Mouse (Mus musculus): ENCODE measurements at regions not wholly inside any gene's neighbourhood (a gene's known extent, or its start where the extent isn't known, plus 50 kb on each side); places are given as distances from the start of the nearest gene placed in this dataset.

DNA sequence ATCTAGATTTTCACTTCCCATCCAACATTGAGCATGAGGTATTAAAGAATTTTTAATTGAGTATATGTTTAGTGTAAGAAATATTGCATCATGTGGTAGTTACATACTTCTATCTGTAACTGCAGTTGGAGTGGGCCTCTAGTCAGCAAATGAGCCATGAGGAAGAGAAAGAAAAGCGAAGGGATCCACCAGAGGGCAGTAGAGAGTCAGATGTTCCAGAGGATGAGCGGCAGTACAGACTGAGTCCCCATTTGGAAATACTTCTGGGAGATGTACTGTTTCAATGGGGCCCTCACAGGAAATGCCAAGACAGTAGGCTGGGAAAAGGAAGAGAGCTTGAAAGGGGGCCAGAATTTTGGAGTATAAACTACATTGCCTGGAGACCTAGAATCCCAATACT lies 221.2 kb downstream of the Myh15 start:
- Histone ChIP-seq H3K36me3 (replicated peaks; ENCODE audit: insufficient read depth, low read length) (no peaks in the 10 kb centered on the region), H3K9ac (replicated peaks) (no peak overlapping the region), H3K4me3 (ENCODE audit: low read depth, low read length) (no peak overlapping the region), H3K27ac (ENCODE audit: low read depth) (no peak overlapping the region), H3K4me1 (ENCODE audit: insufficient read depth) (no peaks in the 10 kb centered on the region), H3K9me3 (ENCODE audit: low read length) (no peaks in the 10 kb centered on the region), H3K27me3 (ENCODE audit: insufficient read depth, low read length) (no peaks in the 10 kb centered on the region), H3K4me2 (ENCODE audit: low read depth, low read length) (no peak overlapping the region)
- no peak for ATAC-seq
- WGBS (ENCODE audit: insufficient replicate concordance) = 7% methylated on average over 2 of the region's 2 CpGs
- peak; percentile 71 for DNase-seq
- TF ChIP-seq CTCF (IDR thresholded peaks at IDR 0.05; ENCODE audit: low read depth) = peak; percentile 81
- no peak for TF ChIP-seq EP300 (IDR thresholded peaks at IDR 0.05; ENCODE audit: low read depth)

DNA sequence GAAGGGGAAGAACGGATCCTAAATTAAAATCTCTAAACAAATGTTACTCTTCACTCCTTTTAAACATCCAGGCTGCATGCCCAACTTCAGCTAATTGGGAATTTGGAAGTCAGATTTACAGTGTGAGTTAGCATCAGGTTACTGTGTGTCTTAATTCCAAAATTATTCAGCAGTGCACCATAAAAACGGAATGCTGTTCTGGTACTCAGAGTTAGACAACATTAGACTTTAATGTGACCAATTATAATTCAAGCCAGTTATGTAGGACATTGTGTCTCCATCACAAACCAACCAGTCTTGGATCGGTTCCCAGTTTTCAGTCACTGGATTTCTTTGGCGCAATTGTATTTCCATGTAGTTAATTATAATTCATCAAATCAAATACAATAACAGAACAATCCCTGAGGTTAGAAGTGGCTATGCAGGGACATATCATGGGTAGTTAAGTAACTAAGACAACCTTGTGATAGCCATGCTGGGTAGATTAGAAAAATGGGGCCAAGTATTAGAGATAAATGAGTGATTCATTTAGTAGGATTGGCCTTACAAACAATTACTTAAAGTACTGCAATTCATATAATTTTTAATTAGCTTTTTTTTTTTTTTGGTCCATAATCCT lies 230.9 kb downstream of the Myh15 start:
- H3K4me3 ChIP-seq (ENCODE audit: low read depth, low read length) = no peak overlapping the region
- no peaks in the 10 kb centered on the region for H3K36me3 ChIP-seq (replicated peaks; ENCODE audit: insufficient read depth, low read length)
- H3K9me3 ChIP-seq (ENCODE audit: low read length) = no peaks in the 10 kb centered on the region
- no peak overlapping the region for H3K27ac ChIP-seq (ENCODE audit: low read depth)
- H3K27me3 ChIP-seq (ENCODE audit: insufficient read depth, low read length) = no peaks in the 10 kb centered on the region
- no peak overlapping the region for H3K9ac ChIP-seq (replicated peaks)
- H3K4me2 ChIP-seq (ENCODE audit: low read depth, low read length) = no peak overlapping the region
- 75% methylated on average over 4 of the region's 4 CpGs for WGBS (ENCODE audit: insufficient replicate concordance)
- ATAC-seq (no peak), DNase-seq (no peak)
- H3K4me1 ChIP-seq (ENCODE audit: insufficient read depth) = no peaks in the 10 kb centered on the region
- no peak for TF ChIP-seq CTCF (IDR thresholded peaks at IDR 0.05; ENCODE audit: low read depth)

DNA sequence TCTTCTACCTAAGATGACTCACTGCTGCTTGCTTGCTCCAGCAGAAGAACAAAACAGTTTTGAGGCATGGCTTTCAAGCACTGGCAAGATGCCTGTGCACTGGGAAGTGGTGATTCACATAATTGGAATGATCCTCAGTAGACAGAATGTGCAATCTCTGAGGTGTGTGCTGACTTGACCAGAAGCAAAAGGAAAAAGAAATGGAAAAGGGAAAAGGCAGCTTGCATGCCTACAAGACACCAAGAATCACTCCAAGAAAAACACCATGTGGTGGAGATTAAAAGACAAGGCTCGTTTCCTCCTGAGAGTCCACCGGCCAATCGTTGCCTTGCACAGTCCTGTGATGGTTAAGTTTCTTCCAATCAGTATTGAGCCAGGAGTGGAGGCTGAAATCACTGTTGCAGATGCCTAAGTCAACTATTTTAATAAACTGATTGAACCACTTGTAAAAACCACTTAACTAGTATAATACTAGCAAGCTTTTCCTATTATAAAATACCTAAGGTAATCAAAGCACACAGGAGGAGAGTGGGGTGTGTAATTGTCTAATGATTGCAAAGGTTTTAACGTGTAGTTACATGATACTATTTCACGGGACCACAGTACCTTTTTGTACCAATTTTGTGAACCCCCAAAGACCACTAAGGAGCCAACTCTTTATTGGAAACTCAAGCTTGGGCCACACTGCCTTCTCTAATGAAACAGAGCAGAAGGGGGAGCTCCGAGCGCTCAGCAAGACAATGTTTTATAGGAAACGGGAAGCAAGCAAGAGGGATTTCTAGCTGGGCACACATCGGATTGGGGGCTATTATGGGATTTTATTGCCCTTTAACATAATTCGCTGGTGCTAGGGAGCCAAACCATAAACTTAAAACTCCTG lies 232.2 kb downstream of the Myh15 start:
- Histone ChIP-seq H3K9ac (replicated peaks) (no peak overlapping the region), H3K4me1 (ENCODE audit: insufficient read depth) (no peaks in the 10 kb centered on the region), H3K36me3 (replicated peaks; ENCODE audit: insufficient read depth, low read length) (no peaks in the 10 kb centered on the region), H3K9me3 (ENCODE audit: low read length) (no peaks in the 10 kb centered on the region), H3K27me3 (ENCODE audit: insufficient read depth, low read length) (no peaks in the 10 kb centered on the region), H3K27ac (ENCODE audit: low read depth) (no peak overlapping the region), H3K4me2 (ENCODE audit: low read depth, low read length) (no peak overlapping the region), H3K4me3 (ENCODE audit: low read depth, low read length) (no peak overlapping the region)
- no peak for ATAC-seq
- no peak for DNase-seq
- TF ChIP-seq CTCF (IDR thresholded peaks at IDR 0.05; ENCODE audit: low read depth) (no peak), EP300 (IDR thresholded peaks at IDR 0.05; ENCODE audit: low read depth) (no peak)
- WGBS (ENCODE audit: insufficient replicate concordance) = 71% methylated on average over 10 of the region's 10 CpGs

DNA sequence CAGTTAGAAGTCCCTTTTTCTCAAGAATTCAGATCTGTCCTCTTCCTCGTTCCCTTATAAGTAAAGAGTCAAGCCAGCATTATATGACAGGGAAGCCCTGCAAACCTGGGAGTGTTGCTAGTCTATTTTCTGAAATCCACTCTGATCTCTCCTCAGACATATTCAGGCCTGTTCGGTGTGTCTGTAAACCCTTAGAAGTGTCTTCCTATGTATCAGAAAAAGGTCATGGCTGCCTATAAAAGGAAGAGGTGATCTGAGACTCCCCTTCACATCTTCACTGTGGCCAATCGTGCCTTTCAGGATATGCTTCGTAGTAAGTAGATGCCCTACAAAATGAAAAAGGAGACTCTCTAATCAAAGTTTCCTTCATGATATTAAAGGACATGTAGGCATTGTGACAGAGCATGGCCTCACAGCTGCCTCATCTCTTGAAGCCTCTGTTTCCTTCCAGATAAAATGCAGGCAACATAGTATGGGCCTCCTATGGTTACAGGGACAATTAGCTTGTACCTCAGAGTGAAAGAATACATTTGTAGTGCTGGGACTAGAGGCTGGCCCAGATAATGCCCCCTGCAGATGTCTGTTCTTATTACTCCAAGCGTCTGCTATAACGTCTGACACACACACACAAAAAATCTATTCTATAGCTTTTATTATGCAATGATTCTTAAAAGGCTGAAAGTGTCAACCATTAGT lies 246.5 kb downstream of the Myh15 start:
- H3K36me3 ChIP-seq (replicated peaks; ENCODE audit: insufficient read depth, low read length) = no peaks in the 10 kb centered on the region
- DNase-seq (no peak), ATAC-seq (no peak)
- no peak overlapping the region for H3K4me3 ChIP-seq (ENCODE audit: low read depth, low read length)
- H3K4me2 ChIP-seq (ENCODE audit: low read depth, low read length) = no peak overlapping the region
- H3K27ac ChIP-seq (ENCODE audit: low read depth) = no peak overlapping the region
- no peaks in the 10 kb centered on the region for H3K27me3 ChIP-seq (ENCODE audit: insufficient read depth, low read length)
- H3K4me1 ChIP-seq (ENCODE audit: insufficient read depth) = no peaks in the 10 kb centered on the region
- TF ChIP-seq EP300 (IDR thresholded peaks at IDR 0.05; ENCODE audit: low read depth) (no peak), CTCF (IDR thresholded peaks at IDR 0.05; ENCODE audit: low read depth) (no peak)
- WGBS (ENCODE audit: insufficient replicate concordance) = 77% methylated on average over 6 of the region's 6 CpGs
- no peaks in the 10 kb centered on the region for H3K9me3 ChIP-seq (ENCODE audit: low read length)
- H3K9ac ChIP-seq (replicated peaks) = no peak overlapping the region

DNA sequence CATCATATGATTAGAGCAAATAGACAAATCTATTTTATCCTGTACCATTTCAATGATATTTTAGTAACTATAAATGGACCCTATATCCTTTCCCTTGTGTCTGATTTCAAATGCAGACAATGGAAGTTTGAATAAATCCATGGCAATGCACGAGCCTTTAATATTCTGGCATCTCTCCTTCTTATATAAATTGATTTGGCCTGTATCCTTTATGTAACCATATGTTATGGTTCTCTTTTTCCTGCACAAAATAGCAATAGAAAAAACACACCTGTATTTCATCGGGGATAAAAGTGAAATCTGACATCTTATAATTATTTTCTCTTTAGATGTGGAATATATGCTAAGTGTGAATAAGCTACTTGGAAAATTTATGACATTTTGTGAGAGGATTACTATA lies 247.1 kb downstream of the Myh15 start:
- H3K9me3 ChIP-seq (ENCODE audit: low read length) = no peaks in the 10 kb centered on the region
- no peak overlapping the region for H3K9ac ChIP-seq (replicated peaks)
- H3K4me3 ChIP-seq (ENCODE audit: low read depth, low read length) = no peak overlapping the region
- no peak overlapping the region for H3K27ac ChIP-seq (ENCODE audit: low read depth)
- ATAC-seq (no peak), DNase-seq (no peak)
- H3K27me3 ChIP-seq (ENCODE audit: insufficient read depth, low read length) = no peaks in the 10 kb centered on the region
- H3K36me3 ChIP-seq (replicated peaks; ENCODE audit: insufficient read depth, low read length) = no peaks in the 10 kb centered on the region
- H3K4me1 ChIP-seq (ENCODE audit: insufficient read depth) = no peaks in the 10 kb centered on the region
- TF ChIP-seq EP300 (IDR thresholded peaks at IDR 0.05; ENCODE audit: low read depth) = no peak
- H3K4me2 ChIP-seq (ENCODE audit: low read depth, low read length) = no peak overlapping the region
- 71% methylated on average over 2 of the region's 2 CpGs for WGBS (ENCODE audit: insufficient replicate concordance)

DNA sequence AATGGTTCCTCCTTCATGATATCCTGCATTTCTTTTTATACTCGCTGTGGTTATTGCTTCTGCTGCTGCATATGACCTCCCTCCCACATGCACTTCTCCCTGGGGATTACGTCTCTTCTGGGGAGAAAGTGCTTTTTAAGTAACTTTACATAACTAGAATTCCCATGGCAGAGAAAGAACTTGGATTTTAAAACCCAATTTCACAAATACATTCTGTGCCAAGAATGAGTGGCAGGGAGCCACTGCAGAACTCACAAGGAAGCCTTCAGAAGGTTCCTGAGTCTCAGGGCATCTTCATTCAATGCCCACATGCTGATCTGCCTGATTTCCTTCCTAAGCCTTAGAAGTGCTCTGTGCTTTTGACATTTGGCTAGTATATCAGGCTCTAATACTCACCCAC lies 259.8 kb downstream of the Myh15 start:
- no peaks in the 10 kb centered on the region for H3K9me3 ChIP-seq (ENCODE audit: low read length)
- H3K4me2 ChIP-seq (ENCODE audit: low read depth, low read length) = no peak overlapping the region
- no peaks in the 10 kb centered on the region for H3K27me3 ChIP-seq (ENCODE audit: insufficient read depth, low read length)
- WGBS (ENCODE audit: insufficient replicate concordance) = 62% methylated on average over 2 of the region's 2 CpGs
- TF ChIP-seq EP300 (IDR thresholded peaks at IDR 0.05; ENCODE audit: low read depth) (no peak), CTCF (IDR thresholded peaks at IDR 0.05; ENCODE audit: low read depth) (no peak)
- no peak overlapping the region for H3K27ac ChIP-seq (ENCODE audit: low read depth)
- H3K4me1 ChIP-seq (ENCODE audit: insufficient read depth) = no peaks in the 10 kb centered on the region
- DNase-seq = no peak
- no peak for ATAC-seq
- no peaks in the 10 kb centered on the region for H3K36me3 ChIP-seq (replicated peaks; ENCODE audit: insufficient read depth, low read length)
- H3K9ac ChIP-seq (replicated peaks) = no peak overlapping the region
- no peak overlapping the region for H3K4me3 ChIP-seq (ENCODE audit: low read depth, low read length)

Measured in liver, postnatal 0 days (tissue).